Mouse (Mus musculus) lung, adult 2 months (tissue): ENCODE measurements around the gene Washc2.

ENCODE experiments used
- CTCF ChIP-seq: fragments of 200-500 bp; IDR thresholded peaks from 2 replicates; pipeline ENCODE4 v1.5.1; 2011; ENCODE audit warnings: mild to moderate bottlenecking, low read length, control low read depth; ENCODE audit not compliant: insufficient read depth
- POLR2A ChIP-seq: fragments of 200-500 bp; IDR thresholded peaks from 2 replicates; pipeline ENCODE4 v1.6.1; 2011; ENCODE audit warnings: low read depth, mild to moderate bottlenecking, control low read depth, low read length, borderline replicate concordance; ENCODE audit errors: extremely low read depth

DNA sequence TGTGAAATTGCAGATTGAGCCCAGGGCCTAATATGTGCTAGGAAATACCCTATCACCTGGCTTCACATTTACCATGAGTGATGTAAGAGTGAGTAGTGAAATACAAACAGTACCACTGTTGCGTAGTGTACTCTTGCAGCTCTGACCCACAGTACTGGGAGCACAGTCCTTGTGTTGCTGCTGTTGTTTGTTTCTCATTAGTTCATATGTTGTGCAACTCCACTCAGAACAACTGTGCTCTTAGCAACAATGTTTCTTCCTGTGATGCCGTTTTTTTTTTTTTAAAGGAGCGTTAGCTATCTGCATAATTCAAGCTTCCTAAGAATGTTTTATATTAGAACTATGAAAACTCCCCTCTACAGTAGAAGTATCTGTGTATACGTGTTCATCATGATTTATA, 57.8 kb downstream of the Washc2 start:
- no peak for TF ChIP-seq CTCF
- TF ChIP-seq POLR2A, result no peak
